Mouse (Mus musculus): Measurements from ENCODE around the gene Syt1.

Syt1 gene

GRCm38 (mm10) chr10:109010241-109011193, at the start of gene Syt1:
Gene Syt1, minus strand, starts transcription at chr10:109010982.
- peak; percentile 84 for DNase-seq (ENCODE audit: low spot score)

- DNase-seq (ENCODE audit: low spot score), result no peak
Observed at GRCm38 (mm10) chr10:109056500-109056899, 45.7 kb upstream of the Syt1 start.

GRCm38 (mm10) chr10:109047537-109047936, 36.8 kb upstream of the Syt1 start:
- no peak for DNase-seq (ENCODE audit: low spot score)

GRCm38 (mm10) chr10:109046988-109047387, 36.2 kb upstream of the Syt1 start:
- no peak for DNase-seq (ENCODE audit: low spot score)

- peak; percentile 67 for DNase-seq (ENCODE audit: low spot score)
Observed at GRCm38 (mm10) chr10:109011226-109012165, 714 bp upstream of the Syt1 start.

GRCm38 (mm10) chr10:109009831-109010230, 951 bp downstream of the Syt1 start:
- DNase-seq (ENCODE audit: low spot score), result no peak

- no peak for DNase-seq (ENCODE audit: low spot score)
Observed at GRCm38 (mm10) chr10:109008456-109008855, 2.3 kb downstream of the Syt1 start.

DNA sequence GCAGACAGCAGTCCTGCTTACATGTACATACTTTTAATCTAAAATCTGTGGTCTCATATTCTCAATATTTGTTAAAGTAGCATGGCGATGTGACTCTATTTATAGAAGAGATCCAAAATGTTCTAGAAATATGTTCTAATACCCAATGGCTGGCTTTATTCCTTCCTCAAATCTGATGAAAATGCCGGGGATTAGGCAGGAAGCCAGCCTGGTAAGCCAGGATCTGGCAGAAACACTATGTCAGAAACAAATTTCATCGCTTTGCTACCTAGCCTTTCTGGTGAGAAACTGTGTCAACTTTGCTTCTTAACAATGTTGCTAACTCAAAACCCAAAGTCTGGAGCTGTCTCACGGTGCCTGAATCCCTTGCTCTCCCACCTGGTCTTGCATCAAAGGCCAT, 7.3 kb downstream of the Syt1 start:
- DNase-seq (ENCODE audit: low spot score), result no peak

DNA sequence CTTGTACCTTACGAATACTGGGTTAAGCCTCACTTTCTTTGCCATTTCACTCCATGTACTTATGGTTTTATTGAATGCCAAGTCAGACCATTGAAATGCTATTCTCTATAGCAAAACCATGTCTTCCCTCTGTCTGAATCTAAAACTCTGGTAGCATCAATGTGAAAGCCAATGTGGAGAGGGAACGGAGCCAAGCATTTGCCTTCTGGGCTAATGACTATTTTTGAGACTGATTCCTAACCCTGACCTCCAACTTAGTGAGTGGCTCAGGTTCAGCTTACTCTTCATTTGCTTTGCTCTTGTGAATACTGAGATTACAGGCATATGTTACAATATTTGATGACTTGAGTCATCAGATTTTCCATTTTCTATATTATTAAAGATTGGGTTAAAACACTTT, 23.5 kb downstream of the Syt1 start:
- no peak for DNase-seq (ENCODE audit: low spot score)

- no peak for DNase-seq (ENCODE audit: low spot score)
Observed at GRCm38 (mm10) chr10:108979660-108980059, 31.1 kb downstream of the Syt1 start.

- no peak for DNase-seq (ENCODE audit: low spot score)
Observed at GRCm38 (mm10) chr10:108954952-108955351, 55.8 kb downstream of the Syt1 start.

DNA sequence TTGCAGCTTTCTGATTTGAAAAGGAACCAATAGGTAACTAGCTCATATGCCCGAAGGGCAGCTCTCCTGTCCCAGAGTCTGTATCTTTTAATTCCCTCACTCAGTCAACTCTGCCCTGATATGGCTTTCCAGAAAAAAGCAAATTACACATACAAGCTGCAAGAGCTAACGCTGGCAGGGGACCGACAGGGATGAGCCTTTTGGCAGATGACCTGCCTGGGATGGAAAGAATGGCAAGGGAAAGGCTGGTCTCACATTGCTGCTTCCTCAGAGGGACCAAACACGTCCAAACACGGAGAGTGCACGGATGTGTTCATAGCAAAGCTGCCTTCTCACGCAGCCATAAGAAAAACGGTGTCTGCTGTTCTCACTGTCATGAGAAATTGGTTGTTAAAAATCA, 58.6 kb downstream of the Syt1 start:
- no peak for DNase-seq (ENCODE audit: low spot score)

GRCm38 (mm10) chr10:108936838-108937430, 73.8 kb downstream of the Syt1 start:
- no peak for DNase-seq (ENCODE audit: low spot score)

DNA sequence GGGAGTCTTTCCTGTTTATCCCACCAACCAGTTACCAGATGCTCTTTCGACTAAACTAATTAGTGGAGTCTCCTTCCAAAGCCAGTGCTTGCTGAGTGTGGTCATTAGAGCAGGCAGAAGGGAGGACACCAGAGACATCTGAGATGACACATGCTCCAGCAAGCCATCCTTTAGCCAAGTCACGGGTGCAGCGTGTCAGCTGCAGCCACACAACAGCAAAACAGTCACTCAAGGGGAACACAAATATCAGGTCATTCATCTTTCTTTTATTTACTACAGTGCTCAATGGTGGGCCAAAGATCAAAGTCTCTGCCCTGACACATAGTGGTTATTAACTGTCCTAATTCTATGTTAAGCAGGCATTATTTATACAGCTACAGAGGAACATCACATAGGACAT, 80.5 kb downstream of the Syt1 start:
- no peak for DNase-seq (ENCODE audit: low spot score)

DNA sequence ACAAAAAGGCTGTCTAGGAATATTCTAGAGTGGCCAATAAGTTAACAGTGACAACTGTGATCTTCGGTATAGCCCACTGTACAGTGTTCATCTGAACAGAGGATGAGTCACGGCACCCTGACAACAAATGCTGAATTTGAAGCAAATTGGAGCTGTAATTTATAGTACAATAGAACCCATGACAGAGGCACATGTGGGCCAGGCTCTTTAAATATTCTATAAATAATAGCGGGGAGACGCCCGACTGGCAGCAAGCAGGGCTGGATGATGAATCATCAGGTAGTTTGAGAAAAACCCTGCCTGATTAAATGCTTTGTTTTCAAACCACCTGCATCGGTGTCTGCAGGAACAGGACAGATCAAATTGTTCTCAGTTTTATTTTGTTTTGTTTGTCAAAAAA, 81.1 kb downstream of the Syt1 start:
- DNase-seq (ENCODE audit: low spot score), result no peak

- DNase-seq (ENCODE audit: low spot score), result no peak
Observed at GRCm38 (mm10) chr10:108905264-108905663, 105.5 kb downstream of the Syt1 start.

GRCm38 (mm10) chr10:108904371-108904770, 106.4 kb downstream of the Syt1 start:
- DNase-seq (ENCODE audit: low spot score), result no peak

GRCm38 (mm10) chr10:108896529-108896928, 114.3 kb downstream of the Syt1 start:
- DNase-seq (ENCODE audit: low spot score), result no peak

- no peak for DNase-seq (ENCODE audit: low spot score)
Observed at GRCm38 (mm10) chr10:108893288-108893687, 117.5 kb downstream of the Syt1 start.

GRCm38 (mm10) chr10:108892441-108892840, 118.3 kb downstream of the Syt1 start:
- DNase-seq (ENCODE audit: low spot score), result no peak

DNA sequence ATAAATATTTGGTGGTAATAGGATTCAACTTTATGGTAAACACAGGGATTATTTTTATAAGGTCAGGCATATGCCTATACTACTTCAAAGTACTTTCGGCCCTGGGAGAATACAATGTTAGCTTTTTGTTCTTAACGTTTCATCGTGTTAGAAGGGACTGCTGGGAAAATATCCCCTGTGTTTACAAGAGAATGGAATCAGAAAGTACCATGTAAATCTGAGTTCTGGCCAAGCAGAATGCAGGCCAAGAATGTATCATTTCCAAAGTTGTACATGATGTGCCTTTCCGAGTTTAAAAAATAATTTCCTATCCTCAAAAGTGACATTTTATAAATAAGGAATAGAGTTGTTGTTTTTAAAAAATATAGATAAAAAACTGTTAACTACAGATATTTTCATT, 121.7 kb downstream of the Syt1 start:
- DNase-seq (ENCODE audit: low spot score), result no peak

GRCm38 (mm10) chr10:108886781-108887180, 124.0 kb downstream of the Syt1 start:
- no peak for DNase-seq (ENCODE audit: low spot score)

Data from embryo, embryonic 10 days (tissue).